Mouse (Mus musculus) neural tube, embryonic 15.5 days (tissue): ENCODE data around the gene Ccdc186. TPM values are rescaled to one million over a fixed set of nuclear protein-coding genes. Genes with fewer than 3 reads are reported as not detected.
"Not testable (repeated sequence)": the region's sequence is repeated elsewhere in the genome, so short reads cannot be mapped to it uniquely, and the experiment has no call there.

Experiments
- ATAC-seq: fragments of 200-750 bp; cut with Nextera tagmentation; 2 replicates; pipeline ENCODE4 v1.8.0; 2017; ENCODE audit warnings: mild to moderate bottlenecking, moderate TSS enrichment, moderate library complexity; ENCODE audit not compliant: low FRiP score
- H3K27ac ChIP-seq: fragments of 300-500 bp; sonication (generic); replicated peaks from 2 replicates; pipeline ENCODE4 v1.5.1; 2015; ENCODE audit warnings: mild to moderate bottlenecking, inconsistent platforms
- H3K27me3 ChIP-seq: fragments of 300-500 bp; sonication (generic); replicated peaks from 2 replicates; pipeline ENCODE4 v1.6.1; 2015; ENCODE audit warnings: inconsistent platforms
- H3K36me3 ChIP-seq: fragments of 300-500 bp; sonication (generic); 2 replicates; pipeline ENCODE4 v1.6.1; 2015; ENCODE audit warnings: inconsistent platforms
- H3K4me1 ChIP-seq: fragments of 300-500 bp; sonication (generic); 2 replicates; pipeline ENCODE4 v1.6.1; 2015; ENCODE audit warnings: inconsistent platforms
- H3K4me2 ChIP-seq: fragments of 300-500 bp; sonication (generic); 2 replicates; pipeline ENCODE4 v1.6.1; 2015; ENCODE audit warnings: inconsistent platforms, mild to moderate bottlenecking, moderate library complexity
- H3K4me3 ChIP-seq: fragments of 300-500 bp; sonication (generic); replicated peaks from 2 replicates; pipeline ENCODE4 v1.5.1; 2015; ENCODE audit warnings: mild to moderate bottlenecking, inconsistent platforms
- H3K9ac ChIP-seq: fragments of 300-500 bp; sonication (generic); replicated peaks from 2 replicates; pipeline ENCODE4 v1.6.1; 2015; ENCODE audit warnings: mild to moderate bottlenecking, inconsistent platforms
- H3K9me3 ChIP-seq: fragments of 300-500 bp; sonication (generic); replicated peaks from 2 replicates; pipeline ENCODE4 v1.6.1; 2016; ENCODE audit warnings: inconsistent platforms
- WGBS: fragments of 180-500 bp; shearing (Covaris S2); methylation state at CpG from one replicate; pipeline ENCODE4 v1.1.7; 2015; ENCODE audit warnings: mixed read lengths; 5-methylcytosine and 5-hydroxymethylcytosine counted together
- polyA plus RNA-seq: library from polyadenylated mRNA; unstranded; fragments of >200 nt; fragmentation: Nextera tagmentation; extraction: Ambion mirVana; gene quantifications from 2 replicates; pipeline ENCODE4 v1.2.1, GENCODE M21; 2015

Ccdc186 gene
- polyA plus RNA-seq, 1 experiment from 2014 or later, result 20.4 TPM

- WGBS, result 89% methylated on average over 7 of the region's 7 CpGs
- ATAC-seq, result no peak
- no peaks in the 10 kb centered on the region for H3K9me3 ChIP-seq
- H3K4me2 ChIP-seq, result no peak overlapping the region
- H3K27ac ChIP-seq, result no peak overlapping the region
- no peak overlapping the region for H3K4me3 ChIP-seq
- H3K4me1 ChIP-seq, result 0 out of 2 replicates have a peak, but pooled peaks cover 4% of the 10 kb centered on the region
- no peak overlapping the region for H3K9ac ChIP-seq
- peaks cover 71% of the 10 kb centered on the region for H3K36me3 ChIP-seq
- H3K27me3 ChIP-seq, result no peaks in the 10 kb centered on the region
Observed at GRCm38 (mm10) chr19:56800930-56801655, 20.9 kb downstream of the Ccdc186 start.

GRCm38 (mm10) chr19:56800226-56800625, 21.8 kb downstream of the Ccdc186 start:
- Histone ChIP-seq H3K9ac (no peak overlapping the region), H3K9me3 (no peaks in the 10 kb centered on the region), H3K4me2 (no peak overlapping the region), H3K27me3 (no peaks in the 10 kb centered on the region), H3K4me3 (no peak overlapping the region), H3K27ac (no peak overlapping the region), H3K4me1 (0 out of 2 replicates have a peak, but pooled peaks cover 4% of the 10 kb centered on the region), H3K36me3 (peaks cover 70% of the 10 kb centered on the region)
- no peak for ATAC-seq
- 94% methylated on average over 8 of the region's 8 CpGs for WGBS

- Histone ChIP-seq H3K27me3 (no peaks in the 10 kb centered on the region), H3K27ac (no peak overlapping the region), H3K4me3 (no peak overlapping the region), H3K4me2 (no peak overlapping the region), H3K9ac (no peak overlapping the region), H3K9me3 (no peaks in the 10 kb centered on the region), H3K36me3 (peaks cover 82% of the 10 kb centered on the region), H3K4me1 (no peaks in the 10 kb centered on the region)
- WGBS, result 93% methylated on average over 11 of the region's 11 CpGs
- ATAC-seq, result no peak
Observed at GRCm38 (mm10) chr19:56797376-56797775, 24.6 kb downstream of the Ccdc186 start.

GRCm38 (mm10) chr19:56788952-56789351, 33.0 kb downstream of the Ccdc186 start:
- peaks cover 38% of the 10 kb centered on the region for H3K36me3 ChIP-seq
- H3K4me2 ChIP-seq, result no peak overlapping the region
- no peak overlapping the region for H3K9ac ChIP-seq
- H3K27me3 ChIP-seq, result no peaks in the 10 kb centered on the region
- no peaks in the 10 kb centered on the region for H3K4me1 ChIP-seq
- H3K4me3 ChIP-seq, result no peak overlapping the region
- H3K27ac ChIP-seq, result no peak overlapping the region
- no peak for ATAC-seq
- no peaks in the 10 kb centered on the region for H3K9me3 ChIP-seq
- WGBS, result 93% methylated on average over 5 of the region's 5 CpGs

- Histone ChIP-seq H3K27ac (no peak overlapping the region), H3K4me2 (no peak overlapping the region), H3K4me1 (no peaks in the 10 kb centered on the region), H3K36me3 (peaks cover 39% of the 10 kb centered on the region), H3K27me3 (no peaks in the 10 kb centered on the region), H3K9ac (no peak overlapping the region), H3K4me3 (no peak overlapping the region), H3K9me3 (no peaks in the 10 kb centered on the region)
- 90% methylated on average over 7 of the region's 7 CpGs for WGBS
- ATAC-seq, result no peak
Observed at GRCm38 (mm10) chr19:56787911-56788310, 34.1 kb downstream of the Ccdc186 start.

- Histone ChIP-seq H3K27me3 (peaks cover 25% of the 10 kb centered on the region), H3K4me1 (peaks cover 25% of the 10 kb centered on the region)
- not testable (repeated sequence) for H3K4me2 ChIP-seq, ATAC-seq, H3K4me3 ChIP-seq, H3K9me3 ChIP-seq, H3K36me3 ChIP-seq, H3K27ac ChIP-seq, H3K9ac ChIP-seq
- WGBS, result 96% methylated on average over 7 of the region's 7 CpGs
Observed at GRCm38 (mm10) chr19:56778532-56778931, 43.5 kb downstream of the Ccdc186 start.

- no peaks in the 10 kb centered on the region for H3K36me3 ChIP-seq
- ATAC-seq, result no peak
- peaks cover 25% of the 10 kb centered on the region for H3K27me3 ChIP-seq
- H3K4me1 ChIP-seq, result peaks cover 25% of the 10 kb centered on the region
- H3K27ac ChIP-seq, result no peak overlapping the region
- no peak overlapping the region for H3K4me3 ChIP-seq
- H3K9me3 ChIP-seq, result no peaks in the 10 kb centered on the region
- H3K4me2 ChIP-seq, result no peak overlapping the region
- WGBS, result 42% methylated on average over 16 of the region's 16 CpGs
- H3K9ac ChIP-seq, result no peak overlapping the region
Observed at GRCm38 (mm10) chr19:56776719-56777382, 45.1 kb downstream of the Ccdc186 start.

GRCm38 (mm10) chr19:56775893-56776718, 45.9 kb downstream of the Ccdc186 start:
- Histone ChIP-seq H3K4me2 (peak overlapping the region; percentile 53), H3K27ac (no peak overlapping the region), H3K4me1 (peaks cover 25% of the 10 kb centered on the region), H3K4me3 (peak overlapping the region; percentile 15), H3K9ac (peak overlapping the region; percentile 34; the same call in 1 of the 2 replicates), H3K9me3 (no peaks in the 10 kb centered on the region), H3K36me3 (no peaks in the 10 kb centered on the region), H3K27me3 (peaks cover 25% of the 10 kb centered on the region)
- 9% methylated on average over 18 of the region's 18 CpGs for WGBS
- ATAC-seq, result no peak

- Histone ChIP-seq H3K36me3 (no peaks in the 10 kb centered on the region), H3K27ac (no peak overlapping the region), H3K9me3 (no peaks in the 10 kb centered on the region), H3K4me2 (peak overlapping the region; percentile 53), H3K4me3 (peak overlapping the region; percentile 15), H3K27me3 (peaks cover 25% of the 10 kb centered on the region), H3K9ac (peak overlapping the region; percentile 34; the same call in 1 of the 2 replicates), H3K4me1 (peaks cover 25% of the 10 kb centered on the region)
- ATAC-seq, result no peak
- WGBS, result 31% methylated on average over 24 of the region's 24 CpGs
Observed at GRCm38 (mm10) chr19:56774971-56775892, 46.8 kb downstream of the Ccdc186 start.

- ATAC-seq, result no peak
- Histone ChIP-seq H3K4me1 (peaks cover 25% of the 10 kb centered on the region), H3K4me3 (no peak overlapping the region), H3K27ac (no peak overlapping the region), H3K9me3 (no peaks in the 10 kb centered on the region), H3K9ac (no peak overlapping the region), H3K4me2 (no peak overlapping the region), H3K27me3 (peaks cover 25% of the 10 kb centered on the region), H3K36me3 (no peaks in the 10 kb centered on the region)
- 83% methylated on average over 9 of the region's 9 CpGs for WGBS
Observed at GRCm38 (mm10) chr19:56774408-56774962, 47.5 kb downstream of the Ccdc186 start.
